Mouse (Mus musculus) olfactory bulb, adult 2 months (tissue): ENCODE measurements around the gene Cdc37l1.

Experiments
- CTCF ChIP-seq: fragments of 200-500 bp; IDR thresholded peaks from 2 replicates; pipeline ENCODE4 v1.5.1; 2012; ENCODE audit warnings: low read depth, mild to moderate bottlenecking, low read length, moderate library complexity; ENCODE audit not compliant: insufficient read depth
- POLR2A ChIP-seq: fragments of 200-500 bp; IDR thresholded peaks from 2 replicates; pipeline ENCODE4 v1.6.1; 2012; ENCODE audit warnings: mild to moderate bottlenecking, low read depth, low read length, moderate library complexity; ENCODE audit not compliant: insufficient read depth

GRCm38 (mm10) chr19:28947311-28947710, 42.8 kb upstream of the Cdc37l1 start:
- TF ChIP-seq CTCF (no peak), POLR2A (no peak)
